Mouse (Mus musculus): ENCODE data around the gene Nucb2. TPM values are rescaled to one million over a fixed set of nuclear protein-coding genes. Genes with fewer than 3 reads are reported as not detected.

Gene Nucb2
- polyA plus RNA-seq, 1 experiment from 2014 or later = 19.0 TPM

- Histone ChIP-seq H3K4me3 (ENCODE audit: low read depth, low read length) (no peak overlapping the region), H3K27me3 (replicated peaks; ENCODE audit: control insufficient read depth, insufficient read depth, low read length) (no peaks in the 10 kb centered on the region), H3K27ac (ENCODE audit: low read depth) (no peak overlapping the region), H3K4me2 (ENCODE audit: low read length) (no peak overlapping the region), H3K9me3 (ENCODE audit: control insufficient read depth, low read length) (no peaks in the 10 kb centered on the region), H3K9ac (ENCODE audit: low read length) (no peak overlapping the region), H3K4me1 (replicated peaks; ENCODE audit: control insufficient read depth, insufficient read depth, low read length) (no peaks in the 10 kb centered on the region), H3K36me3 (ENCODE audit: control insufficient read depth, insufficient read depth, low read length) (peaks cover 4% of the 10 kb centered on the region; the same call in 1 of the 2 replicates)
- DNase-seq (ENCODE audit: low spot score) (no peak), ATAC-seq (replicated peaks; ENCODE audit: low FRiP score, low TSS enrichment, low read depth) (no peak)
- 77% methylated on average over 9 of the region's 9 CpGs for WGBS
These were observed 10.4 kb downstream of the Nucb2 start for GRCm38 (mm10) chr7:116514546-116514945.

- Histone ChIP-seq H3K9me3 (ENCODE audit: control insufficient read depth, low read length) (no peaks in the 10 kb centered on the region), H3K4me2 (ENCODE audit: low read length) (no peak overlapping the region), H3K27ac (ENCODE audit: low read depth) (no peak overlapping the region), H3K4me3 (ENCODE audit: low read depth, low read length) (no peak overlapping the region), H3K9ac (ENCODE audit: low read length) (no peak overlapping the region), H3K27me3 (replicated peaks; ENCODE audit: control insufficient read depth, insufficient read depth, low read length) (no peaks in the 10 kb centered on the region), H3K36me3 (ENCODE audit: control insufficient read depth, insufficient read depth, low read length) (no peaks in the 10 kb centered on the region; the same call in 1 of the 2 replicates), H3K4me1 (replicated peaks; ENCODE audit: control insufficient read depth, insufficient read depth, low read length) (no peaks in the 10 kb centered on the region)
- ATAC-seq (replicated peaks; ENCODE audit: low FRiP score, low TSS enrichment, low read depth) (no peak), DNase-seq (ENCODE audit: low spot score) (no peak)
- WGBS = 88% methylated on average over 7 of the region's 7 CpGs
These were observed 10.9 kb downstream of the Nucb2 start for GRCm38 (mm10) chr7:116515059-116515458.

GRCm38 (mm10) chr7:116515514-116516135, 11.5 kb downstream of the Nucb2 start:
- 63% methylated on average over 13 of the region's 13 CpGs for WGBS
- DNase-seq (ENCODE audit: low spot score) (no peak), ATAC-seq (replicated peaks; ENCODE audit: low FRiP score, low TSS enrichment, low read depth) (no peak)
- H3K27me3 ChIP-seq (replicated peaks; ENCODE audit: control insufficient read depth, insufficient read depth, low read length) = no peaks in the 10 kb centered on the region
- H3K36me3 ChIP-seq (ENCODE audit: control insufficient read depth, insufficient read depth, low read length) = no peaks in the 10 kb centered on the region
- H3K9me3 ChIP-seq (ENCODE audit: control insufficient read depth, low read length) = no peaks in the 10 kb centered on the region
- H3K9ac ChIP-seq (ENCODE audit: low read length) = no peak overlapping the region
- H3K27ac ChIP-seq (ENCODE audit: low read depth) = no peak overlapping the region
- no peak overlapping the region for H3K4me2 ChIP-seq (ENCODE audit: low read length)
- no peak overlapping the region for H3K4me3 ChIP-seq (ENCODE audit: low read depth, low read length)
- H3K4me1 ChIP-seq (replicated peaks; ENCODE audit: control insufficient read depth, insufficient read depth, low read length) = no peaks in the 10 kb centered on the region

GRCm38 (mm10) chr7:116517240-116517639, 13.1 kb downstream of the Nucb2 start:
- 0 out of 2 replicates have a peak, but pooled peaks cover 3% of the 10 kb centered on the region for H3K9me3 ChIP-seq (ENCODE audit: control insufficient read depth, low read length)
- H3K4me1 ChIP-seq (replicated peaks; ENCODE audit: control insufficient read depth, insufficient read depth, low read length) = no peaks in the 10 kb centered on the region
- 36% methylated on average over 5 of the region's 5 CpGs for WGBS
- no peaks in the 10 kb centered on the region for H3K27me3 ChIP-seq (replicated peaks; ENCODE audit: control insufficient read depth, insufficient read depth, low read length)
- H3K36me3 ChIP-seq (ENCODE audit: control insufficient read depth, insufficient read depth, low read length) = peaks cover 6% of the 10 kb centered on the region
- no peak overlapping the region for H3K4me3 ChIP-seq (ENCODE audit: low read depth, low read length)
- no peak overlapping the region for H3K9ac ChIP-seq (ENCODE audit: low read length)
- ATAC-seq (replicated peaks; ENCODE audit: low FRiP score, low TSS enrichment, low read depth) (no peak), DNase-seq (ENCODE audit: low spot score) (no peak)
- no peak overlapping the region for H3K27ac ChIP-seq (ENCODE audit: low read depth)
- no peak overlapping the region for H3K4me2 ChIP-seq (ENCODE audit: low read length)

GRCm38 (mm10) chr7:116518155-116518554, 14.0 kb downstream of the Nucb2 start:
- WGBS = 78% methylated on average over 5 of the region's 5 CpGs
- H3K4me3 ChIP-seq (ENCODE audit: low read depth, low read length) = no peak overlapping the region
- no peak for ATAC-seq (replicated peaks; ENCODE audit: low FRiP score, low TSS enrichment, low read depth)
- no peaks in the 10 kb centered on the region for H3K4me1 ChIP-seq (replicated peaks; ENCODE audit: control insufficient read depth, insufficient read depth, low read length)
- no peaks in the 10 kb centered on the region for H3K27me3 ChIP-seq (replicated peaks; ENCODE audit: control insufficient read depth, insufficient read depth, low read length)
- H3K9ac ChIP-seq (ENCODE audit: low read length) = no peak overlapping the region
- H3K4me2 ChIP-seq (ENCODE audit: low read length) = no peak overlapping the region
- H3K9me3 ChIP-seq (ENCODE audit: control insufficient read depth, low read length) = 0 out of 2 replicates have a peak, but pooled peaks cover 3% of the 10 kb centered on the region
- DNase-seq (ENCODE audit: low spot score) = no peak
- no peak overlapping the region for H3K27ac ChIP-seq (ENCODE audit: low read depth)
- H3K36me3 ChIP-seq (ENCODE audit: control insufficient read depth, insufficient read depth, low read length) = peaks cover 11% of the 10 kb centered on the region

GRCm38 (mm10) chr7:116519805-116520204, 15.6 kb downstream of the Nucb2 start:
- WGBS = 44% methylated on average over 3 of the region's 3 CpGs
- H3K27ac ChIP-seq (ENCODE audit: low read depth) = no peak overlapping the region
- H3K4me2 ChIP-seq (ENCODE audit: low read length) = no peak overlapping the region
- no peaks in the 10 kb centered on the region for H3K4me1 ChIP-seq (replicated peaks; ENCODE audit: control insufficient read depth, insufficient read depth, low read length)
- DNase-seq (ENCODE audit: low spot score) (peak; percentile 63), ATAC-seq (replicated peaks; ENCODE audit: low FRiP score, low TSS enrichment, low read depth) (no peak)
- H3K36me3 ChIP-seq (ENCODE audit: control insufficient read depth, insufficient read depth, low read length) = peaks cover 26% of the 10 kb centered on the region
- H3K27me3 ChIP-seq (replicated peaks; ENCODE audit: control insufficient read depth, insufficient read depth, low read length) = no peaks in the 10 kb centered on the region
- no peak overlapping the region for H3K4me3 ChIP-seq (ENCODE audit: low read depth, low read length)
- no peak overlapping the region for H3K9ac ChIP-seq (ENCODE audit: low read length)
- 0 out of 2 replicates have a peak, but pooled peaks cover 3% of the 10 kb centered on the region for H3K9me3 ChIP-seq (ENCODE audit: control insufficient read depth, low read length)

GRCm38 (mm10) chr7:116524577-116524976, 20.4 kb downstream of the Nucb2 start:
- Histone ChIP-seq H3K9ac (ENCODE audit: low read length) (no peak overlapping the region), H3K9me3 (ENCODE audit: control insufficient read depth, low read length) (0 out of 2 replicates have a peak, but pooled peaks cover 3% of the 10 kb centered on the region), H3K4me1 (replicated peaks; ENCODE audit: control insufficient read depth, insufficient read depth, low read length) (no peaks in the 10 kb centered on the region), H3K27ac (ENCODE audit: low read depth) (no peak overlapping the region), H3K4me2 (ENCODE audit: low read length) (no peak overlapping the region), H3K27me3 (replicated peaks; ENCODE audit: control insufficient read depth, insufficient read depth, low read length) (no peaks in the 10 kb centered on the region), H3K4me3 (ENCODE audit: low read depth, low read length) (no peak overlapping the region), H3K36me3 (ENCODE audit: control insufficient read depth, insufficient read depth, low read length) (peaks cover 54% of the 10 kb centered on the region)
- ATAC-seq (replicated peaks; ENCODE audit: low FRiP score, low TSS enrichment, low read depth) (no peak), DNase-seq (ENCODE audit: low spot score) (no peak)
- 84% methylated on average over 2 of the region's 2 CpGs for WGBS

GRCm38 (mm10) chr7:116529793-116530192, 25.6 kb downstream of the Nucb2 start:
- ATAC-seq (replicated peaks; ENCODE audit: low FRiP score, low TSS enrichment, low read depth) = no peak
- Histone ChIP-seq H3K4me3 (ENCODE audit: low read depth, low read length) (no peak overlapping the region), H3K4me1 (replicated peaks; ENCODE audit: control insufficient read depth, insufficient read depth, low read length) (no peaks in the 10 kb centered on the region), H3K4me2 (ENCODE audit: low read length) (no peak overlapping the region), H3K27me3 (replicated peaks; ENCODE audit: control insufficient read depth, insufficient read depth, low read length) (no peaks in the 10 kb centered on the region), H3K9me3 (ENCODE audit: control insufficient read depth, low read length) (no peaks in the 10 kb centered on the region), H3K9ac (ENCODE audit: low read length) (no peak overlapping the region), H3K36me3 (ENCODE audit: control insufficient read depth, insufficient read depth, low read length) (peaks cover 34% of the 10 kb centered on the region), H3K27ac (ENCODE audit: low read depth) (no peak overlapping the region)
- 74% methylated on average over 4 of the region's 4 CpGs for WGBS
- DNase-seq (ENCODE audit: low spot score) = no peak

- Histone ChIP-seq H3K4me2 (ENCODE audit: low read length) (no peak overlapping the region), H3K9me3 (ENCODE audit: control insufficient read depth, low read length) (no peaks in the 10 kb centered on the region), H3K27me3 (replicated peaks; ENCODE audit: control insufficient read depth, insufficient read depth, low read length) (no peaks in the 10 kb centered on the region), H3K4me1 (replicated peaks; ENCODE audit: control insufficient read depth, insufficient read depth, low read length) (no peaks in the 10 kb centered on the region), H3K27ac (ENCODE audit: low read depth) (no peak overlapping the region), H3K36me3 (ENCODE audit: control insufficient read depth, insufficient read depth, low read length) (peaks cover 32% of the 10 kb centered on the region), H3K9ac (ENCODE audit: low read length) (no peak overlapping the region), H3K4me3 (ENCODE audit: low read depth, low read length) (no peak overlapping the region)
- 92% methylated on average over 5 of the region's 5 CpGs for WGBS
- ATAC-seq (replicated peaks; ENCODE audit: low FRiP score, low TSS enrichment, low read depth) (no peak), DNase-seq (ENCODE audit: low spot score) (no peak)
These were observed 26.3 kb downstream of the Nucb2 start for GRCm38 (mm10) chr7:116530470-116530869.

Data from intestine, embryonic 14.5 days (tissue).